Mouse (Mus musculus): ENCODE measurements around the gene Prss48. TPM values are rescaled to one million over a fixed set of nuclear protein-coding genes. Genes with fewer than 3 reads are reported as not detected.
"Not testable (repeated sequence)": the region's sequence is repeated elsewhere in the genome, so short reads cannot be mapped to it uniquely, and the experiment has no call there.

Gene Prss48
- total and polyA plus RNA-seq, 2 experiments from 2014 or later: not detected

DNA sequence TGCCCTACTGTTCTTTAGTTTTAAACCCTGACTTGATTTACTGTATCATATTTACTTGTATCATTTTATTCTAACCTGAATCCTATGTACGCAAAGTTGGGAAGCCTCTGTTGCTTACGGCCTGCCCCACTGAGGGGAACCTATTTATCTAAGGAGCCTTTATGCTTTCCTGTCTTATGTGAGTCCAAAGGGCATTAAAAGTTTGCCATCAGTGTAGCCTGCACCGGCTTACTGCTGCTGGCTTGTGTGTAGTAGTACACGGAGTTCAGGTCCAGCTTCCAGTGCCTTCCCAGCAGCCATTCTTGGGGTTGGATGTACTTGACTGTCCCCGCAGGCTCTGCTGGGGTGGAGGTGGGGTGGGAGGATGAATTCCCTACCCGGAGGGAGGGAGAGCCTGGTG, 17.8 kb downstream of the Prss48 start:
- Histone ChIP-seq H3K4me1 (ENCODE audit: control insufficient read depth, insufficient read depth) (no peaks in the 10 kb centered on the region), H3K4me2 (ENCODE audit: low read depth, low read length) (no peak overlapping the region), H3K27me3 (ENCODE audit: control insufficient read depth, insufficient read depth, low read length) (no peaks in the 10 kb centered on the region), H3K4me3 (ENCODE audit: low read depth, low read length) (no peak overlapping the region), H3K9ac (replicated peaks; ENCODE audit: low read depth, low read length) (no peak overlapping the region), H3K27ac (ENCODE audit: low read depth) (no peak overlapping the region), H3K9me3 (replicated peaks; ENCODE audit: control insufficient read depth, low read length) (no peaks in the 10 kb centered on the region), H3K36me3 (replicated peaks; ENCODE audit: control insufficient read depth, insufficient read depth, low read length) (no peaks in the 10 kb centered on the region)
- 86% methylated on average over 6 of the region's 6 CpGs for WGBS
- TF ChIP-seq EP300 (IDR thresholded peaks at IDR 0.05; ENCODE audit: low read depth) (no peak), CTCF (IDR thresholded peaks at IDR 0.05; ENCODE audit: low read depth) (no peak)
- DNase-seq (ENCODE audit: low spot score): no peak
- no peak for ATAC-seq (ENCODE audit: insufficient read depth, low read depth)

DNA sequence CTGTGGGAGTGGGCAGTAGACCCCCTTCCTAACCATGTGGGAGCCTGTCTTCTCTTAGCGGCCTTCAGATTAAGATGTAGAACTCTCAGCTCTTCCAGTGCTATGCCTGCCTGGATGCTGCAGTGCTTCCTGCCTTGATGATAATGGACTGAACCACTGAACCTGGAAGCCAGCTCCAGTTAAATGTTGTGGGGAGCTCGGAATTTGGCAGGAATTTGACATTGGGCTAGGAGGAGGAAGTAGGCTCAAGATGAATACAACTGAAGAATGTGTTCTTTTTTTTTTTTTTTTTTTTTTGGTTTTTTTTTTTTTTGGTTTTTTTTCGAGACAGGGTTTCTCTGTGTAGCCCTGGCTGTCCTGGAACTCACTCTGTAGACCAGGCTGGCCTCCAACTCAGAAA, 20.5 kb downstream of the Prss48 start:
- not testable (repeated sequence) for H3K4me3 ChIP-seq (ENCODE audit: low read depth, low read length); H3K27ac ChIP-seq (ENCODE audit: low read depth); H3K9me3 ChIP-seq (replicated peaks; ENCODE audit: control insufficient read depth, low read length); H3K9ac ChIP-seq (replicated peaks; ENCODE audit: low read depth, low read length); H3K27me3 ChIP-seq (ENCODE audit: control insufficient read depth, insufficient read depth, low read length); ATAC-seq (ENCODE audit: insufficient read depth, low read depth); H3K4me1 ChIP-seq (ENCODE audit: control insufficient read depth, insufficient read depth); H3K4me2 ChIP-seq (ENCODE audit: low read depth, low read length); DNase-seq (ENCODE audit: low spot score); H3K36me3 ChIP-seq (replicated peaks; ENCODE audit: control insufficient read depth, insufficient read depth, low read length)
- WGBS: 77% methylated on average over 3 of the region's 3 CpGs

DNA sequence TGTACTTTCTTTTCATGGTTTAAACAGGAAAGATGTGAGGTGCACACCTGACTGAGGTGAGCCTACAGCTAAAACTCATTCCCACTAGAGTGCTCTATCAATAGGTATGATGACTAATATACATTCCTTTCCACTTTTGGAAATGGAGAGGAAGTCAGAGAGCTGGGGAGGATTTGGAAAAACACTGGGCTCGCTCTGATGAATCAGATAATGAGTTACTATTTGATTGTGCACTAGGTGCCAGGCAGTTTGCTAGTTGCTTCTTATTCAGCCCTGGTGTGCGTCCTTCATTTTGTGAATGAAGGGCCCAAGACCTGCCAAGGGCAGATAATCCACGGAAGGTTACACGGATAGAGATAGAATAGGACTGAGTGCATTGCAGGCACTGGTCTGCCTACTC, 22.3 kb downstream of the Prss48 start:
- Histone ChIP-seq H3K4me1 (ENCODE audit: control insufficient read depth, insufficient read depth) (no peaks in the 10 kb centered on the region), H3K4me2 (ENCODE audit: low read depth, low read length) (no peak overlapping the region), H3K36me3 (replicated peaks; ENCODE audit: control insufficient read depth, insufficient read depth, low read length) (0 out of 2 replicates have a peak, but pooled peaks cover 4% of the 10 kb centered on the region), H3K27ac (ENCODE audit: low read depth) (no peak overlapping the region), H3K27me3 (ENCODE audit: control insufficient read depth, insufficient read depth, low read length) (no peaks in the 10 kb centered on the region), H3K4me3 (ENCODE audit: low read depth, low read length) (no peak overlapping the region), H3K9ac (replicated peaks; ENCODE audit: low read depth, low read length) (no peak overlapping the region), H3K9me3 (replicated peaks; ENCODE audit: control insufficient read depth, low read length) (no peaks in the 10 kb centered on the region)
- DNase-seq (ENCODE audit: low spot score): no peak
- TF ChIP-seq EP300 (IDR thresholded peaks at IDR 0.05; ENCODE audit: low read depth) (no peak), CTCF (IDR thresholded peaks at IDR 0.05; ENCODE audit: low read depth) (no peak)
- WGBS: 45% methylated on average over 4 of the region's 4 CpGs
- no peak for ATAC-seq (ENCODE audit: insufficient read depth, low read depth)

DNA sequence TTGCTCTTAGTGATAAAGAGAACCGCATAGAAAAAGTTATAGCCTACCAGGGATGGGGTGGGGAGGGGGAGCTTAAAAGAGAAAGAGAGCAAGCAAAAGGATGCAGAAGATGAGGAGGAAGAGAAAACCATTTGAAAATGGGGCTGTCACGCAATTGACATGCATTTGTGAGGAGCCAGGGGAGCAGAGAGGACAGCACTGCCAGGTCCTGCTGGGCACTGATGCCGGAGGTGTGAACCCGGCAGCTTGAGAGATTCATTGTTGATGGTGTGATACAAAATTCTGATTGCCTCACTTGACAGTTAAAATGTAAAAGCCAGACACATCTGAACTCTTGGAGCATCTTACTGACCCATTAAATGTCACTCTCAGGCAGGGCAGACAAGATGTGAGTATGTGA, 27.8 kb downstream of the Prss48 start:
- DNase-seq (ENCODE audit: low spot score): no peak
- Histone ChIP-seq H3K4me3 (ENCODE audit: low read depth, low read length) (no peak overlapping the region), H3K4me1 (ENCODE audit: control insufficient read depth, insufficient read depth) (0 out of 2 replicates have a peak, but pooled peaks cover 6% of the 10 kb centered on the region), H3K4me2 (ENCODE audit: low read depth, low read length) (no peak overlapping the region), H3K27me3 (ENCODE audit: control insufficient read depth, insufficient read depth, low read length) (no peaks in the 10 kb centered on the region), H3K27ac (ENCODE audit: low read depth) (no peak overlapping the region), H3K36me3 (replicated peaks; ENCODE audit: control insufficient read depth, insufficient read depth, low read length) (0 out of 2 replicates have a peak, but pooled peaks cover 4% of the 10 kb centered on the region), H3K9me3 (replicated peaks; ENCODE audit: control insufficient read depth, low read length) (no peaks in the 10 kb centered on the region), H3K9ac (replicated peaks; ENCODE audit: low read depth, low read length) (no peak overlapping the region)
- TF ChIP-seq EP300 (IDR thresholded peaks at IDR 0.05; ENCODE audit: low read depth): no peak
- TF ChIP-seq CTCF (IDR thresholded peaks at IDR 0.05; ENCODE audit: low read depth): no peak
- WGBS: 80% methylated on average over 4 of the region's 4 CpGs
- no peak for ATAC-seq (ENCODE audit: insufficient read depth, low read depth)

DNA sequence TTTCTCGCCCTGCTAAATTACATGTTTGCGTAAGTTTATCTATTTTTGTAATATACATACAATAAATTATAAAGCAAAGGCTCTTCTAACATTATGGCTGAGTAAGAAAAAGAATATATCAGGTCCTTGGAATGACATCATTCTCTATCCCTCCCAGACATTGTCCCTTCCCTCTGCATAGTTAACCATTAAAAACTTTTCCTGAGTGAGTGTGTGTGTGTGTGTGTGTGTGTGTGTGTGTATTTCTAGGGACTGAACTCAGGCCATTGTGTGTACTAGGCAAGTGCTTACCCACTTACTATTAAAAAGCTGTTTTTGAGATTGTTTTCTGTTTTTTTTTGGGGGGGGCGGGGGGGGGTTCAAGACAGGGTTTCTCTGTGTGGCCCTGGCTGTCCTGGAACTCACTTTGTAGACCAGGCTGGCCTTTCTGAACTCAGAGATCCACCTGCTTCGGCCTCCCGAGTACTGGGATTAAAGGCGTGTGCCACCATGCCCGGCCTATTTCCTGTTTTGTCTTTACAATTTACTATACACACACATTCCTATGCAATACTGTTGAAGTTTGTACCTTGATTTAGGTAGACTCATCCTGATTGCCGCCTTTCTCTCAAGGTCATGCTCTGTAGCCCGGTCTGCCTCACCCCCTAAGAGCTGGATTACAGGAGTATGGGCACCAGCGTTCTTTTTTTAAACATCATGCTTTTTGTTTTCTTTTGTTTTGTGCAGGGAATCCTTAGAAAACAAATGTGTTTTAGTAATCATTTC, 28.7 kb downstream of the Prss48 start:
- no peak overlapping the region for H3K4me2 ChIP-seq (ENCODE audit: low read depth, low read length)
- H3K4me3 ChIP-seq (ENCODE audit: low read depth, low read length): no peak overlapping the region
- no peak for TF ChIP-seq EP300 (IDR thresholded peaks at IDR 0.05; ENCODE audit: low read depth)
- TF ChIP-seq CTCF (IDR thresholded peaks at IDR 0.05; ENCODE audit: low read depth): no peak
- no peaks in the 10 kb centered on the region for H3K27me3 ChIP-seq (ENCODE audit: control insufficient read depth, insufficient read depth, low read length)
- DNase-seq (ENCODE audit: low spot score) (no peak), ATAC-seq (ENCODE audit: insufficient read depth, low read depth) (no peak)
- H3K4me1 ChIP-seq (ENCODE audit: control insufficient read depth, insufficient read depth): 0 out of 2 replicates have a peak, but pooled peaks cover 6% of the 10 kb centered on the region
- 91% methylated on average over 10 of the region's 10 CpGs for WGBS
- no peak overlapping the region for H3K27ac ChIP-seq (ENCODE audit: low read depth)
- H3K9ac ChIP-seq (replicated peaks; ENCODE audit: low read depth, low read length): no peak overlapping the region
- no peaks in the 10 kb centered on the region for H3K9me3 ChIP-seq (replicated peaks; ENCODE audit: control insufficient read depth, low read length)
- H3K36me3 ChIP-seq (replicated peaks; ENCODE audit: control insufficient read depth, insufficient read depth, low read length): 0 out of 2 replicates have a peak, but pooled peaks cover 4% of the 10 kb centered on the region

DNA sequence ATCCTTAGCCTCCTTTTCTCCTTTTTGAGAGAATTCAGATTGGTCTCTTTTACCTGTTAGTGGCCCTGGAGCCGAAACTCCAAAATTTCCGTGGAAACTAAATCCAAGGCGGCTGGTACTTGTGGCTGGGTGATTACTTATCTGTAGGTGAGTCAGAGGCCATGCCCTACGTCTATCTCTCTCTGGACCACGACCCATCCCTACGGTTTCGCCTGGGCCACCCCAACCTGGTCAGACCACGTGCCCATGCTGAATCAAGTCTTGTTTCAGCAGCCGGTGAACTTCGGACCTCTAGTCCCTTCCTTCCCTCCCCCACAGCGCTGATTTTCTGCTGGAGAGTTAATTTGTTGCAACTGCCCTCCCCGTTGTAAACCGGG, 30.7 kb downstream of the Prss48 start:
- Histone ChIP-seq H3K4me3 (ENCODE audit: low read depth, low read length) (peak overlapping the region; percentile 95), H3K27me3 (ENCODE audit: control insufficient read depth, insufficient read depth, low read length) (no peaks in the 10 kb centered on the region), H3K36me3 (replicated peaks; ENCODE audit: control insufficient read depth, insufficient read depth, low read length) (no peaks in the 10 kb centered on the region), H3K4me1 (ENCODE audit: control insufficient read depth, insufficient read depth) (0 out of 2 replicates have a peak, but pooled peaks cover 6% of the 10 kb centered on the region), H3K27ac (ENCODE audit: low read depth) (no peak overlapping the region), H3K9ac (replicated peaks; ENCODE audit: low read depth, low read length) (peak overlapping the region; percentile 81), H3K4me2 (ENCODE audit: low read depth, low read length) (peak overlapping the region; percentile 94), H3K9me3 (replicated peaks; ENCODE audit: control insufficient read depth, low read length) (no peaks in the 10 kb centered on the region)
- ATAC-seq (ENCODE audit: insufficient read depth, low read depth): no peak
- DNase-seq (ENCODE audit: low spot score): no peak
- WGBS: 3% methylated on average over 13 of the region's 13 CpGs
- no peak for TF ChIP-seq EP300 (IDR thresholded peaks at IDR 0.05; ENCODE audit: low read depth)
- TF ChIP-seq CTCF (IDR thresholded peaks at IDR 0.05; ENCODE audit: low read depth): no peak
